Mouse (Mus musculus): ENCODE results near the gene Pdss1.

DNA sequence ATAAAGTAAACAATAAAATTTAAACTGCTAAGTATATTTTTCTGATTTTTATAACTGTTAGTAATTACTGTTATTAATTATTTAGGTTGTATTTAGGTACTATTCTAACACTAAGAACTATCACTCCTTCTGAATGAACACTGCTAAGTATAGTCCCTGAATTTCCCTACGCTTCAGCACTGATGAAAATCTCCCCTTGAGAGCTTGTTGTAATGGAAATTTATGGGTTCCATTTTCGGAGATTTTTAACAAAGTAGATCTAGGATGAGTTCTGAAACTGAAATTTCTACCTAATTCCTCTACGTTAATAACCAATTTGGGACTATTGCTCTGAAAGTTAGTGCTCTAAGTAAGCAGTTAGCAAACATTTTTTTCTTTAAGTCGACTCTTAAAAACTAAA, 59.0 kb downstream of the Pdss1 start:
- no peak for TF ChIP-seq CTCF (conservative IDR thresholded peaks at IDR 0.05; ENCODE audit: low read length)
- no peak for TF ChIP-seq POU5F1 (IDR thresholded peaks at IDR 0.05; ENCODE audit: borderline replicate concordance, low read length)

All from E14TG2a.4 (cell line).